Mouse (Mus musculus): ENCODE data around the gene Galr3.
"Not testable (repeated sequence)": the region's sequence is repeated elsewhere in the genome, so short reads cannot be mapped to it uniquely, and the experiment has no call there.

Galr3 gene

DNA sequence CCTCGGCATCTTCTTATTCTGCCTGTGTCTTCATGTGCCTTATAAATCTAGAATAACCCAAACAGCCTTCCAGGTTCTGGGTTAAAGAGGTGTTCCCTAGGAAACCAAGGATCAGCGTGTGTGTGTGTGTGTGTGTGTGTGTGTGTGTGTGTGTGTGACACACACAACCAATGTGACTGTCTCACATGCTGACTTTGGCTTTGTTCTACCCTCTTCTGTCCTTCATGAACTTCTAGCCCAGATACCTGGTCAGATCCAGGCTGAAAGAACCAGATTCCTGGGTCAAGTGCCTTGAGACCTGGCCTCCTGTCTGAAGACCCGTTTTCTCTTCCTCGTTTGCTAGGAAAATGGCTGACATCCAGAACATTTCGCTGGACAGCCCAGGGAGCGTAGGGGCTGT is at the start of gene Galr3:
Gene Galr3, plus strand, starts transcription at position 301 of the 400 bp plus-strand sequence.
- in situ Hi-C loops (cut with MboI, MseI): no loop called here

DNA sequence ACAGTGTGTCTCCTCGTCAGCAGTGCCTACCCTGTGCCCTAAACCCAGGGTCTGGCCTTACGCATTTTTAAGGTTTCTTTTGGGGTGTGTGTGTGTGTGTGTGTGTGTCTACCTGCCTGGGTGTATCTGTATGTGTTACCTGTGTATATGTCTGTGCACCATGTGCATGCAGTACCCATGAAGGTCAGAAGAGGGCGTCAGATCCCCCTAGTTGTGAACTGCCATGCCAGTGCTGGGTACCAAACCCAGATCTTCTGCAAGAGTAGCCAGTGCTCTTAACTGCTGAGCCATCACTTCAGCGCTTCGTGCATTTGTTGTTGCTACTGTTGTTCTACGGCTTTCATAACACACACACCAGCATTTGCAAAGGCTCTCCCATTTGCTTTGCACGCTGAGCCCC is 49.5 kb upstream of the Galr3 start:
- in situ Hi-C loops (cut with MboI, MseI): no loop called here

- in situ Hi-C loops (cut with MboI, MseI): no loop called here
Observed at GRCm38 (mm10) chr15:78992925-78993324, 48.8 kb upstream of the Galr3 start.

GRCm38 (mm10) chr15:78995916-78996315 is 45.8 kb upstream of the Galr3 start:
- in situ Hi-C loops (cut with MboI, MseI): no loop called here

DNA sequence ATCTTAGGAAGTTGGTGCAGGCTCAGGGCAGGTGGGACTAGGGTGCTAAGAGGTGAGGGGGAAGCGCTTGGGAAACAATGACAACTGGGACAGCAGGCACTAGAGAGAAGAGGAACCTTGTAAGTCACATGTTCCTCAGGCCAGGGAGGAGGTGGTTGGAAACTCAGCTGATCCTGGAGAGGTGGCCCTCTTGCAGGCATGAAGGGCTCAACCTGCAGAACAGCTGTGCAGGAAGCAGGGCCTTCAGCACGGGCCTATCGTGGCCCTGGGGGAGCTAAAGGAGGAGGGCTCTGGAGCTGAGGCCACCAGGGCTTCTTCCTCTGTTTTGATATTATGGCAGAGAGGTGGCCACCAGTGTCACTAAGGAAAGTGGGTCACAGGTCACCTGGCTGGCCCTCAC is 45.0 kb upstream of the Galr3 start:
- in situ Hi-C loops (cut with MboI, MseI): no loop called here

- in situ Hi-C loops (cut with MboI, MseI): no loop called here
Observed at GRCm38 (mm10) chr15:78998348-78998747, 43.3 kb upstream of the Galr3 start.

DNA sequence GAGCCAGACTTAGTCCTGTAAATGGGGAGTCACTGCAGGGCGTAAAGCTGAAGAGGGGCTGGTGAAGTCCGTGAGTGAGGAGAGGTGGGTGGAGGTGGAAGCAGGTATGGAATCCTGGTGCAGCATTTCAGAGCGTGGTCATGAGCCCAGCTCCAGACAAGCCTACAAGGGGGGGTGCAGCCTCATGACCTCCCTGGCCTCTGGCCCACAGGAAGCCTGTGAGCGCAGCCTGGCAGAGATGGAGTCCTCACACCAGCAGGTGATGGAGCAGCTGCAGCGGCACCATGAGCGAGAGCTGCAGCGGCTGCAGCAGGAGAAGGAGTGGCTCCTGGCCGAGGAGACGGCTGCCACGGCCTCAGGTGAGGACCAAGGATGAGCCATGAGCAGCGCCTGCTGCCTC is 42.1 kb upstream of the Galr3 start:
- in situ Hi-C loops (cut with MboI, MseI): no loop called here

GRCm38 (mm10) chr15:79000357-79000791 is 41.3 kb upstream of the Galr3 start:
- in situ Hi-C loops (cut with MboI, MseI): no loop called here

GRCm38 (mm10) chr15:79001559-79001958 is 40.1 kb upstream of the Galr3 start:
- in situ Hi-C loops (cut with MboI, MseI): no loop called here

DNA sequence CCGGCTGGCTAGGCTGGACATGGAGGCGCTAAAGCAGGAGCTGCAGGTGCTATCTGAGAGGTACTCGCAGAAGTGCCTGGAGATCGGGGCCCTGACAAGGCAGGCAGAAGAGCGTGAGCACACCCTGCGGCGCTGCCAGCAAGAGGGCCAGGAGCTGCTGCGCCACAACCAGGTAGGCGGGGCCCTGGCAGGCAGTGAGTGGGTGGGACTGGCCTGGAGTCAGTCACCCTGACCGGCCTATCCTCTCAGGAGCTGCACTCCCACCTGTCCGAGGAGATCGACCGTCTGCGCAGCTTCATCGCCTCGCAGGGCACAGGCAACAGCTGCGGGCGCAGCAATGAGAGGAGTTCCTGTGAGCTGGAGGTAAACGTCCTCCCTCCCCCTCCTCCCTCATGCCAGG is 39.6 kb upstream of the Galr3 start:
- in situ Hi-C loops (cut with MboI, MseI): no loop called here

DNA sequence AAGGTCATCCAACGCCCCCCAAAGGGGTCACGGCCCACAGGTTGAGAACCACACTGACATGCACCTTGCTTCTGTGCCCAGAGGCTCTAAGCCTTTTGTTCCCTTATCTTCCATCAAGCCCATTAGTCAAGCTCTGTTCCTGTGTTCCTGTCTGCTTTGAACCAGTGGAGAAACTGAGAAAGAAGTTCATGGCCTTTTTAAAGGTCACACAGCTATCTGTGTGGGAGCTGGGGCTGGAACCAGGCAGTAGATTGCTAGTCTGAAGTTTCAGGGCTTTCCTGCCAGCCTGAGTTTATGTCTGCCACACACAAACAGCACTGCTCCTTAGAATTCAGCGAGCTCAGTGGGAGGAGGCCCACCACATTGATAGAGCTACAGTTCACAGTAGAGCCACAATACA is 38.6 kb upstream of the Galr3 start:
- in situ Hi-C loops (cut with MboI, MseI): no loop called here

- in situ Hi-C loops (cut with MboI, MseI): no loop called here
Observed at GRCm38 (mm10) chr15:79005581-79005980, 36.1 kb upstream of the Galr3 start.

GRCm38 (mm10) chr15:79006638-79007037 is 35.0 kb upstream of the Galr3 start:
- in situ Hi-C loops (cut with MboI, MseI): no loop called here

- in situ Hi-C loops (cut with MboI, MseI): no loop called here
Observed at GRCm38 (mm10) chr15:79007059-79007458, 34.6 kb upstream of the Galr3 start.

DNA sequence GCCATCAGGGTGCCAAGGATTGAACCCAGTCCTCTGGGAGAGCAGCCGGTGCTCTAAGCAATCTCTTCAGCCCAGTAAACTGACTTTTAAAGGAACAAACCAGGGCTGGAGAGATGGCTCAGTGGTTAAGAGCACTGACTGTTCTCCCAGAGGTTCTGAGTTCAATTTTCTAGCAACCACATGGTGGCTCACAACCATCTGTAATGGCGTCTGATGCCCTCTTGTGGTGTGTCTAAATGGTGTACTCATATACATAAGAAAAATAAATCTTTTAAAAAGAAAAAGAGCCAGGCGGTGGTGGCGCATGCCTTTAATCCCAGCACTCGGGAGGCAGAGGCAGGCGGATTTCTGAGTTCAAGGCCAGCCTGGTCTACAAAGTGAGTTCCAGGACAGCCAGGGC is 33.8 kb upstream of the Galr3 start:
- in situ Hi-C loops (cut with MboI, MseI): not testable (repeated sequence)

DNA sequence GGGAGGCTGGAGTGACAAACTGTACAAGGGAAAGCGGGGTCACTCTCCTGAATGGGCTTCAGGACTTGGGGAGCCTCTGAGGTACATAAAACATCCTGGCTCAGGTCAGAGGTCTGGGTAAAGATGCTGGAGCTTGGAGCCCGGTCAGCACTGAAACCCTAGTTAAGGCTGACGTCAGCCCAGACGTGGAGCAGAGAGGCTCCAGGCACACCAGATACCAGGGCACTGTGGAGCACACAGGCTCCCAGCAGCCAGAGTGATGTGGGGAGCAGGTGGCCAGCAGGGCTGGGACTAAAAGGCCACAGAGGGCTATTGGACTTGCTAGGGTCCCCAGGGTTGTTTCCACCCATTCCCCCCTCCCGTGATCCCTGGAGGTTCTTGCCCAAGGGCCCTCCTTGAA is 32.0 kb upstream of the Galr3 start:
- in situ Hi-C loops (cut with MboI, MseI): no loop called here

DNA sequence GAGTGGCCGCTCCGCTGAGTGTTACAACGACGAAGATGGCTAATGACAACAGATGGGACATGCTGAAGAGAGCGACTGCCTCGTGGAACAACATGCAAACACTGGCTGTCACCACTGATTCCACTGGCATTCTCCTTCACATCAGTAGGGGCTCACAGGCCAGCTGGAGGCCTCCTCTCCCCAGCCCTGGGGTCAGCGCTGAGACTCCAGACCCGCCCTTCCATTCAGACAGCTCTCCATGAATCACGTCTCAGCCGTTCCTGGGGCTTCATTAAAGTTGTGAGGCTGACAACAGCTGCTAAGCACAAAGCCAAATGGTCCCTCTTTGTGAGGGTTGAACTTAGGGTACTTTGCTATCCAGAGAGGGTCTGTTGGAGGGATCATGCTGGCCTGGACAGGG is 30.1 kb upstream of the Galr3 start:
- in situ Hi-C loops (cut with MboI, MseI): no loop called here

- in situ Hi-C loops (cut with MboI, MseI): no loop called here
Observed at GRCm38 (mm10) chr15:79013382-79013781, 28.3 kb upstream of the Galr3 start.

DNA sequence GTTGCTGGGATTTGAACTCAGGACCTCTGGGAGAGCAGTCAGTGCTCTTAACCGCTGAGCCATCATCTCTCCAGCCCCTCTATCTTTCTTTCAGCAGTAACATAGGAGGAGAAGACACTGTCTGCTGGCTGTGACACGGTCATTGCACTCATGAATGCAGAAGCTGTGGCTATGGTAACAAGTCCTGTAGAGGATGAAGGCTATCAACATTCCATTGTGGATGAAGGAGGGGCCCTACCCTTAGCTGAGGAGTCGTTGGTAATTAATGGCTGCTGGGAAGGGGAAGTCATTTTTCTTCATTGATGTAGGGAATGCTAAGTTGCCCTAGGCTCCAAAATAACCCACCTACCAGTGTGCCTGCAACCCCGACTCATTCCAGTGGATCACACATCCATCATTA is 23.5 kb upstream of the Galr3 start:
- in situ Hi-C loops (cut with MboI, MseI): no loop called here

DNA sequence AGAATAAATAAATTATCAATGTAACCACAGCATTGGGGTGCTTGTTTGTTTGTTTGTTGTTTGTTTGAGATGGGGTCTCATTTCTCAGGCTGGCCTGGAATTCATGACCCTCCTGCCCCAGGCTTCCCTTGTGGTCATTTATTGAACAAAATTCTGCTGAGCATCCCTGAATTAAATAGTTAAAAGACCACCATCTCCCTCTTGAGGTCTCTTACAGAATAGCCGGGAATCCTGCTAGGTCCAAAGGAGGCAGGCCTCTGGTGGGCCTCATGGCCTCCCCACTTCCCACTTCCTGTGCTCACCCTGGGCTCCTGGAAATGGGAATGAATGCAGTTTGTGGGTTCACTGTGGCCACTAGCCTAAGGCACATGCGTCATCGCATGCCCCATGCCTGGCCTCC is 22.8 kb upstream of the Galr3 start:
- in situ Hi-C loops (cut with MboI, MseI): no loop called here

GRCm38 (mm10) chr15:79022671-79023230 is 18.9 kb upstream of the Galr3 start:
- in situ Hi-C loops (cut with MboI, MseI): no loop called here

- in situ Hi-C loops (cut with MboI, MseI): no loop called here
Observed at GRCm38 (mm10) chr15:79023366-79023765, 18.3 kb upstream of the Galr3 start.

GRCm38 (mm10) chr15:79025687-79026308 is 15.9 kb upstream of the Galr3 start:
- in situ Hi-C loops (cut with MboI, MseI): no loop called here

Measured in regulatory T cell (primary cell).